Mouse (Mus musculus) right cerebral cortex, postnatal 4 days (tissue): ENCODE data around the gene Gm17324.

Experiments
- DNase-seq: peaks from one replicate; pipeline ENCODE4 v3.0.0-alpha.2; 2022

Gene Gm17324

DNA sequence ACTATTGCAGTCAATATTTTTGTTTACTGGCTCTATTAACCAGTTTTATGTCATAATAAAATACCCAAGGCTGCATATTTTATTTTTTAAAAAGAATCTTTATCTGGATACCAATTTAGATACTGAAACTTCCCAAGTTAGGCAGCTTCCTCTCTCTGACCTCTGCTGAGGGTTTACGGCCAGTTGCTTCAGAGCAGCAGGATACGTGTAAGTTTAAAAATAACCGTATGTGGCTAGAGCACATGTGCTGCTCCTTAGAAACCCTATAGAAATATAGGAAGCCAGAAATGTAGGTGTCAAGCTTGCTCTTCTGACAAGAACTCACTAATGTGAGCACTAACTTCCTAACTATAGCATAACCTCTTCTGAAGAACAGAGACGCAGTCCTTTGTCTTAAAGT, 14.8 kb upstream of the Gm17324 start:
- DNase-seq: no peak

- DNase-seq: no peak
These were observed 8.4 kb upstream of the Gm17324 start for GRCm38 (mm10) chr9:78457026-78457425.

DNA sequence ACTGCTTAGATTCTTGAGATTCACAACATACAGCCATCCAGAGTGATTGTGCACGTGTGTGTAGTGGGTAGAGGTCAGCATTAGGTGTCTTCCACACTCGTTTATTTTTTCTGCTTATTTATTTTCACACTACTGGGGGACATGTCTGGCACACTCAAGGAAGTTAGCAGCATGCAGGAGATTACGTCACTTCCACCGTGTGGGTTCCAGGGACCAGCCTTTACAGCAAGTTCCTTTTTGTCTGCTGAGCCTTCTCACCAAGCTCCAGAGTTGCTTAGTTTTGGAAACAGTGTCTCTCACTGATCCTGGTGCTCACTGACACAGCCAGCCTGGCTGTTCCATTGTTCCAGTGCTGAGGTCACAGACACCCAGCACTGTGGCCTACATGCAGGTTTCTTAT, 2.8 kb upstream of the Gm17324 start:
- DNase-seq: no peak

DNA sequence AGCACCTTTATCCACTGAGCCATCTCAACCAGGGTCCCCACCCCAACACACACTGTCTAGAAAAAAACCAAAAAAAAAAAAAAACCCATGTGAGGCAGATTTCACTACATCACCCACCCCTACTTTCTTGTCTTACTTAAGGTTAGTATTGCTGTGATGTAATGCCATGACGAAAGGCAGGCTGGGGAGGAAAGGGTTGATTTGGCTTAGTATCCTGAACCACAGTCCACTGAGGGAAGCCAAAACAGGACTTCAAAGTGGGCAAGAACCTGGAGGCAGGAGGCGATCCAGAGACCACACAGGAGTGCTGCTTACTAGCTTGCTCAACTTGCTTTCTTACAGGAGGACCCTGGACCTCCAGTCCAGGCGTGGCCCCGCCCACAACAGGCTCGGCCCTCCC, 1.8 kb upstream of the Gm17324 start:
- DNase-seq: no peak

- no peak for DNase-seq
These were observed 997 bp downstream of the Gm17324 start for GRCm38 (mm10) chr9:78447606-78447972.

DNA sequence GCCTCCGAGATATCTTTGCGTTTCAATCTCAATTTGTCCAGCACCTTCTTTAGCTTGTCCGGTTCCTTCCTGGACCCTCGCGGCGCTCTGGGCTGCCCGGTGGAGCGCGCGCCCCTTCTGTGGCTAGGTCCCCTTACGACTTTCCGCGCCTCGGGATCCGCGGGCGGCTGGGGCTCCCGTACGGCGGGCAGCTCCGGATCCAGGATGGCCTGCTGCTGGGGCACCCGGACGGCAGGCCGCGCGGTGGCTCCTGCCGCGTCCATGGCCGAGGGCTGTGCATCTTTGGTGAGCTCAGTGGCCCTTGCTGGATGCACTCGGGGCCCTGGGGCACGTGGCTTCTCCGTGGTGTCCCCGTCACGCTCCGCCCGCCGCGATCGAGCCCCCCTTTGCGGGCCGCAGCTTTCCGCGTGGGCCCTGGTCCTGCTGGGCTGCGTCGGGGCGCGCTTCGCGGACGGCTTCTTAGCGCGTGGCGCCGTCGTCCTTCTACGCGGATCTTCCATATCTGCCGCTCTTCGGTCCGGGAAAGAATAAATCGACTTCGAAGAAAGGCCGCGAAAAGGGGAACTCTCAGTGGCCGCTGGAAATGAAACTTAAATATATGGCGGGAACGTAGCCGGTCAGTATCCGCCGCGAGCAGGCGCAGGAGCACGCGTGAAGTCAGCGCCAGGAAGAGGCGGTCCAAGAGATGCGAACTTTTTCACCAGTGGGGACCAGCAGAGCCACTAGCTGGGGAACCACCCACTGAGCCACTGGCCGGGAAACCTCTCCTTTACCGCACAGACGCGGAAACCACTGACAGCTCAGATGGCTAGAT, 5.8 kb downstream of the Gm17324 start, which contains the start of gene Cgas:
Cgas (minus strand) TSS at position 659 of the 814 bp plus-strand sequence.
- peak; percentile 12 for DNase-seq

DNA sequence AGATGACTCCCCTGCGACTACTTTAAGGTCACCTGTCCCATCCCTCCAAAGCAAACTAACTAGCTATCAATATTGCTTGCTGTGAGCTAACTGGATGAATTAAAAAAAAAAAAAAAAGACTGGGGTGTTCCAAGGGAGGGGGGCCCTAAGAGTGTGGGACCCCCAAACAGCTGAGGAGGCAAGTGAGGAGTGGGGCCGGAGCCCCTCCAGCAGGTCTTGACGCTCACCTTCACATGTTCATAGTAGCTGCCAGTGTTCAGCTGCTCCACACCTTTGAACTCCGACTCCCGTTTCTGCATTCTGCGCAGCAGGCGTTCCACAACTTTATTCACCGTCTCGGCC, 6.4 kb downstream of the Gm17324 start:
- DNase-seq: no peak

- DNase-seq: no peak
These were observed 9.2 kb downstream of the Gm17324 start for GRCm38 (mm10) chr9:78439426-78439825.

DNA sequence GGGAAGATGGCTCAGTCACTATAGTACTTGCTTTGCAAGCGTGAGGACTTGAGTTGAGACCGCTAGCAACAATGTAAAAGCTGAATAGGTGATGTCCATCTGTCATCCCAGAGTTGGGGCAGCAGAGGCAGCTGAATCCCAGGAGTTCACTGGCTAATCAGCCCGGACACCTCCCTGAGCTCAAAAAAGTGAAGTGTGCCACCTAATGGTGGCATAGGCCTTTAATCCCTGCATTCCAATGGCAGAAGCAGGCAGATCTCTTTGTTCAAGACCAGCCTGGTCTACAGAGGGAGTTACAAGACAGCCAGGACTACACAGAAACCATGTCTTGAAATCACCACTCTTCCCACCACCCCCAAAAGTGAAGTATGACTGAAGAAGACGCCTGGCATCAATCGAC, 16.1 kb downstream of the Gm17324 start:
- DNase-seq: no peak

GRCm38 (mm10) chr9:78430486-78430885, 18.1 kb downstream of the Gm17324 start:
- DNase-seq: no peak

GRCm38 (mm10) chr9:78429551-78429950, 19.0 kb downstream of the Gm17324 start:
- no peak for DNase-seq

DNA sequence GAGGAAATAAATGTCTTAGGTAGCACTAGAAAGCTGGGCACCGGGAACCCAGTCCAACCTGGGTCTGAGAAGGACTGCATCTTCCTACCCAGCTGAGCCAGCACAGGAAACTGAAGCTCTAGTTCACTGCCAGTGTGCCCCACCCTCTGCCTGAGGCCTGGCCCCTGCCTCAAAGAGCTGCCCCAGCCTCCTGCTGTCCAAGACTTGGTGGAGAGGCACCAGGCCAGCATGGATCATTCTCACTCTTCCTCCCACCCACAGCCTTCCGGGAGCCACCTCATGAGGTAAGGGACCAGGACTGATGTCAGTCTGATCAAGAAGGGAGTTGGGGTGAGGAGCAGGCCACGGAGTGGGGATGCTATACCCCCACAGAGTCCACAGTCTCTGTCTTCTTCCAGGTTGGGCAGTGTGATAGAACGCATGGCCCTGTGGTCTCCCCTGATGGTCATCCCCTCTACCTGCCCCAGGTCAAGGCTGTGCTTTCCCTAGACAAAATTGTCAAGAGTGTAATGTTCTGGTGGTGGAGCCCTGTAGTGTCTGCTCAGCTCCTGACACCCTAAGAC, 19.6 kb downstream of the Gm17324 start:
- DNase-seq: no peak

DNA sequence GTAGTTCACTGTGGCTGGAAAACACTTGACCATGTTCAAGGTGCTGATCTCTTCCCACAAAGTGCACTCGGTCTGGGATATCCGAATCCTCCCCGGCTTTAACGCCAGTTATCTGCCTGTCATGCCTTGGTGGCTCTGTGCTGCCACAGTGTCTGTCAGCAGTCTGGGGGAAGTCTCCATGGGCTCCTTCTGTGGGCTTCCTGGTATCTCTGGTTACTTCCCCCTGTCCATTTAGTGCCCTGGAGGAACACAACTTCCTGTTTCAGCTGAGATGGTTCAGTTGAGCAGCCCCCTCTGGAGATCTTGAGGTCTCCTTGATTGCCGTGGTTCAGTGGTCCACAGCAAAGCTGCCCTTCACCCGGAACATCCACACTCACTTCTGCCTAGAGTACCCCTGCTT, 20.4 kb downstream of the Gm17324 start:
- DNase-seq: no peak

DNA sequence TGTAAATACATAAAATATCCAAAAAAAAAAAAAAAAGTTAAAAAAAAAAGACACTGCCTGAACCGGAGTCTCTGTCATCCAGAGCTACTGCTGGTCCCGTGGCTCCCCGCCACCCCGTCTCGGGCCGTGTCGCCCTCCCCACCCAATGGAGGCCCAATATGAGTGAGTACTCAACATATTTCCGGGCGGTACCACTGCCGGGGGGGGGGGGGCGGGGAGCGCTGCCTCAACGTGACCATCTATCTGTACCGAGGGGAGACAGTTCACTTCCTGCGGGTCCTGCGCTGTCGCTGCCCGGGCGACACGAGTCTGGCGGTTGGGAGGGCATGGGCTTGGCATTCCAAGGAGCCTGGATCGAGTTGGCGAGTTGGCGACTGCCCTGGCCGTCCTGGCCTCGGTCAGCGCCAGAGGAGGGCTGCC, 21.2 kb downstream of the Gm17324 start:
- no peak for DNase-seq

- no peak for DNase-seq
These were observed 47.0 kb downstream of the Gm17324 start for GRCm38 (mm10) chr9:78401596-78401995.

GRCm38 (mm10) chr9:78400570-78400969, 48.0 kb downstream of the Gm17324 start:
- no peak for DNase-seq
